Mouse (Mus musculus): Measurements from ENCODE around the gene Nlgn2. TPM values are rescaled to one million over a fixed set of nuclear protein-coding genes. Genes with fewer than 3 reads are reported as not detected.

Gene Nlgn2
- total and polyA plus RNA-seq, 2 experiments from 2014 or later: 18.2 to 104 TPM

GRCm38 (mm10) chr11:69797924-69798323 lies 39.7 kb downstream of the Nlgn2 start:
- 78% methylated on average over 7 of the region's 7 CpGs for WGBS
- no peak overlapping the region for H3K4me2 ChIP-seq (ENCODE audit: low read depth)
- peaks cover 7% of the 10 kb centered on the region; the same call in 1 of the 2 replicates for H3K36me3 ChIP-seq (ENCODE audit: insufficient read depth)
- no peak for TF ChIP-seq CTCF (IDR thresholded peaks at IDR 0.05; ENCODE audit: low read depth)
- H3K9ac ChIP-seq: no peak overlapping the region
- no peak for DNase-seq
- ATAC-seq: no peak
- H3K4me1 ChIP-seq (ENCODE audit: insufficient read depth): peaks cover 12% of the 10 kb centered on the region
- no peaks in the 10 kb centered on the region for H3K9me3 ChIP-seq (ENCODE audit: low read length)
- no peak overlapping the region for H3K4me3 ChIP-seq (ENCODE audit: low read depth, low read length)
- no peak overlapping the region for H3K27ac ChIP-seq (ENCODE audit: low read depth, low read length)
- no peaks in the 10 kb centered on the region for H3K27me3 ChIP-seq (ENCODE audit: insufficient read depth, low read length)

GRCm38 (mm10) chr11:69795983-69796435 lies 41.6 kb downstream of the Nlgn2 start:
- Histone ChIP-seq H3K9ac (no peak overlapping the region), H3K9me3 (ENCODE audit: low read length) (no peaks in the 10 kb centered on the region), H3K27me3 (ENCODE audit: insufficient read depth, low read length) (no peaks in the 10 kb centered on the region), H3K4me3 (ENCODE audit: low read depth, low read length) (peak overlapping the region; percentile 34), H3K4me2 (ENCODE audit: low read depth) (peak overlapping the region; percentile 60), H3K27ac (ENCODE audit: low read depth, low read length) (no peak overlapping the region), H3K4me1 (ENCODE audit: insufficient read depth) (peaks cover 12% of the 10 kb centered on the region), H3K36me3 (ENCODE audit: insufficient read depth) (peaks cover 7% of the 10 kb centered on the region; the same call in 1 of the 2 replicates)
- no peak for ATAC-seq
- TF ChIP-seq CTCF (IDR thresholded peaks at IDR 0.05; ENCODE audit: low read depth): no peak
- 4% methylated on average over 13 of the region's 13 CpGs for WGBS
- DNase-seq: no peak

- H3K27me3 ChIP-seq (ENCODE audit: insufficient read depth, low read length): no peaks in the 10 kb centered on the region
- no peak within 1 kb of the TSS for H3K27ac ChIP-seq (ENCODE audit: low read depth, low read length)
- 3% methylated on average over 52 of the region's 52 CpGs for WGBS
- peak within 1 kb of the TSS; percentile 60 for H3K4me2 ChIP-seq (ENCODE audit: low read depth)
- H3K36me3 ChIP-seq (ENCODE audit: insufficient read depth): peaks cover 7% of the 10 kb centered on the region; the same call in 1 of the 2 replicates
- H3K9me3 ChIP-seq (ENCODE audit: low read length): no peaks in the 10 kb centered on the region
- peak within 1 kb of the TSS; percentile 33; the same call in 1 of the 2 replicates for H3K9ac ChIP-seq
- TF ChIP-seq CTCF (IDR thresholded peaks at IDR 0.05; ENCODE audit: low read depth): no peak; the same call in 1 of the 2 replicates
- peak within 1 kb of the TSS; percentile 34 for H3K4me3 ChIP-seq (ENCODE audit: low read depth, low read length)
- ATAC-seq (peak; percentile 96), DNase-seq (peak; percentile 90)
- H3K4me1 ChIP-seq (ENCODE audit: insufficient read depth): peaks cover 12% of the 10 kb centered on the region
Measured at GRCm38 (mm10) chr11:69795168-69795982, 42.2 kb downstream of the Nlgn2 start, which contains the start of gene Chrnb1. Chrnb1 (minus strand) TSS chr11:69795943.

GRCm38 (mm10) chr11:69793429-69793828 lies 44.2 kb downstream of the Nlgn2 start:
- no peak overlapping the region for H3K27ac ChIP-seq (ENCODE audit: low read depth, low read length)
- H3K27me3 ChIP-seq (ENCODE audit: insufficient read depth, low read length): no peaks in the 10 kb centered on the region
- WGBS: 69% methylated on average over 5 of the region's 5 CpGs
- DNase-seq: no peak
- TF ChIP-seq CTCF (IDR thresholded peaks at IDR 0.05; ENCODE audit: low read depth): no peak
- no peak overlapping the region for H3K4me2 ChIP-seq (ENCODE audit: low read depth)
- H3K4me3 ChIP-seq (ENCODE audit: low read depth, low read length): no peak overlapping the region
- H3K9me3 ChIP-seq (ENCODE audit: low read length): no peaks in the 10 kb centered on the region
- no peak for ATAC-seq
- no peak overlapping the region for H3K9ac ChIP-seq
- peaks cover 7% of the 10 kb centered on the region; the same call in 1 of the 2 replicates for H3K36me3 ChIP-seq (ENCODE audit: insufficient read depth)
- H3K4me1 ChIP-seq (ENCODE audit: insufficient read depth): peaks cover 8% of the 10 kb centered on the region

- WGBS: 71% methylated on average over 5 of the region's 5 CpGs
- Histone ChIP-seq H3K27me3 (ENCODE audit: insufficient read depth, low read length) (no peaks in the 10 kb centered on the region), H3K4me3 (ENCODE audit: low read depth, low read length) (no peak overlapping the region), H3K4me2 (ENCODE audit: low read depth) (no peak overlapping the region), H3K9me3 (ENCODE audit: low read length) (no peaks in the 10 kb centered on the region), H3K27ac (ENCODE audit: low read depth, low read length) (no peak overlapping the region), H3K9ac (no peak overlapping the region), H3K4me1 (ENCODE audit: insufficient read depth) (peaks cover 8% of the 10 kb centered on the region), H3K36me3 (ENCODE audit: insufficient read depth) (no peaks in the 10 kb centered on the region)
- no peak for TF ChIP-seq CTCF (IDR thresholded peaks at IDR 0.05; ENCODE audit: low read depth)
- no peak for DNase-seq
- ATAC-seq: no peak
Measured at GRCm38 (mm10) chr11:69791420-69791819, 46.2 kb downstream of the Nlgn2 start.

- Histone ChIP-seq H3K4me3 (ENCODE audit: low read depth, low read length) (no peak overlapping the region), H3K4me2 (ENCODE audit: low read depth) (no peak overlapping the region), H3K27ac (ENCODE audit: low read depth, low read length) (no peak overlapping the region), H3K27me3 (ENCODE audit: insufficient read depth, low read length) (no peaks in the 10 kb centered on the region), H3K4me1 (ENCODE audit: insufficient read depth) (no peaks in the 10 kb centered on the region), H3K9ac (no peak overlapping the region), H3K36me3 (ENCODE audit: insufficient read depth) (no peaks in the 10 kb centered on the region), H3K9me3 (ENCODE audit: low read length) (no peaks in the 10 kb centered on the region)
- no peak for DNase-seq
- 74% methylated on average over 5 of the region's 5 CpGs for WGBS
- ATAC-seq: no peak
- no peak for TF ChIP-seq CTCF (IDR thresholded peaks at IDR 0.05; ENCODE audit: low read depth)
Measured at GRCm38 (mm10) chr11:69789431-69789830, 48.2 kb downstream of the Nlgn2 start.

- no peaks in the 10 kb centered on the region for H3K27me3 ChIP-seq (ENCODE audit: insufficient read depth, low read length)
- H3K4me3 ChIP-seq (ENCODE audit: low read depth, low read length): no peak overlapping the region
- WGBS: 86% methylated on average over 5 of the region's 5 CpGs
Measured at GRCm38 (mm10) chr11:69787306-69787705, 50.3 kb downstream of the Nlgn2 start.

More at GRCm38 (mm10) chr11:69787306-69787705, 50.3 kb downstream of the Nlgn2 start:
- H3K4me2 ChIP-seq (ENCODE audit: low read depth): no peak overlapping the region
- H3K9ac ChIP-seq: no peak overlapping the region
- ATAC-seq (no peak), DNase-seq (no peak)
- no peak for TF ChIP-seq CTCF (IDR thresholded peaks at IDR 0.05; ENCODE audit: low read depth)
- H3K9me3 ChIP-seq (ENCODE audit: low read length): no peaks in the 10 kb centered on the region
- no peaks in the 10 kb centered on the region for H3K4me1 ChIP-seq (ENCODE audit: insufficient read depth)
- no peak overlapping the region for H3K27ac ChIP-seq (ENCODE audit: low read depth, low read length)
- no peaks in the 10 kb centered on the region for H3K36me3 ChIP-seq (ENCODE audit: insufficient read depth)
